In the genomic region with DNA sequence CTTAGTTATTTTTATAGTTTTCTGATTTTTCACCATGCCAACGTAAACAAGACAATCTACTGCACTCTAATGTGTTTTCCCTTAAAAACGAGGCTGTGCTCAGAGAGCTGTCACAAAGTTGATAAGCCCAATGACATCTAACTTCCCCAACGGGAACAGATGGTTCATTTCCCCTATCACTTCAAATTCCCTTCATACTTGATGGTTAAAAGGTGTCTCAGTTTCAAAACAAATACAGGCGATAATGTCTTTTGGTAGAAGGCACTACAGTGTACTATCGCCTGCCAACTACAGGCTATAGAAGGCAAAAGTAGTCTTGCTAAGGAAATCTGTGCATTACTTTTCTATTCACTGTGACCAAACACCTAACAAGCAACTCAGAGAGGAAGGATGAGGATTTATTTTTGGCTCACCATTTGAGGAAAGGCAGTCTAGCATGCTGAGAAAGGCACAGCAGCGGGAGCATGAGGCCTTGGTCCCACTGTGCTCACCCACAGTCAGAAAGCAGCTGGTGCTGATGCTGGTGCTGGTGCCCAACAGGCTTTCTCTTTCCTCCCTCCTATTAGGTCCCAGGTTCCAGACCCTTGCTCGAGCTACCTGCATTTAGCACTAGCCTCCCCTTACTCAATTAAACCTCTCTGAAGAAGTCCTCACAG, we compare ENCODE assay signal across 23 mouse cellular contexts.
DNase-seq lines count a peak whose midpoint lies in the region; ATAC-seq and TF ChIP-seq lines count a peak whose summit lies in the region.
"Had no signal": no experiment of that assay in that cellular context is flagged by ENCODE, and none has a peak within 500 bp of the region (broad histone marks: within the 10 kb centered on the region; RNA-seq: fewer than 3 reads in every experiment).

No protein-coding gene starts in this region.

- no peak for TF ChIP-seq CTCF in lung, adult 2 months (IDR thresholded peaks at IDR 0.05; ENCODE audit: insufficient read depth, low read length)

- 26% methylated on average over 7 of the region's 7 CpGs for WGBS in lung, embryonic 16.5 days
- WGBS in lung, adult 2 months: 34% methylated on average over 7 of the region's 7 CpGs
- 29% methylated on average over 7 of the region's 7 CpGs for WGBS in heart, embryonic 10.5 days
- WGBS in heart, embryonic 12.5 days: 22% methylated on average over 7 of the region's 7 CpGs

- H3K4me1 ChIP-seq in lung, embryonic 16.5 days (replicated peaks; ENCODE audit: control insufficient read depth, insufficient read depth, low read length): 0 out of 2 replicates have a peak, but pooled peaks cover 4% of the 10 kb centered on the region
- no peaks in the 10 kb centered on the region for H3K4me1 ChIP-seq in lung, adult 2 months (ENCODE audit: control insufficient read depth, insufficient read depth, low read length)
- H3K4me1 ChIP-seq in heart, embryonic 10.5 days: peaks cover 6% of the 10 kb centered on the region; the same call in 1 of the 2 replicates
- H3K4me1 ChIP-seq in heart, embryonic 12.5 days (replicated peaks): peaks cover 7% of the 10 kb centered on the region
- H3K4me1 ChIP-seq: limb, embryonic 12.5 days; liver, embryonic 12.5 days; midbrain, embryonic 10.5 days had no signal

- H3K36me3 ChIP-seq in lung, embryonic 16.5 days (ENCODE audit: control insufficient read depth, insufficient read depth, low read length): no peaks in the 10 kb centered on the region
- H3K36me3 ChIP-seq in heart, embryonic 10.5 days: no peaks in the 10 kb centered on the region
- no peaks in the 10 kb centered on the region for H3K36me3 ChIP-seq in heart, embryonic 12.5 days
- H3K36me3 ChIP-seq: G1E; hindbrain, embryonic 13.5 days; limb, embryonic 12.5 days; liver, embryonic 12.5 days; midbrain, embryonic 10.5 days had no signal

- H3K4me3 ChIP-seq in lung, embryonic 16.5 days (ENCODE audit: low read length): no peak overlapping the region
- no peak overlapping the region for H3K4me3 ChIP-seq in lung, adult 2 months (replicated peaks; ENCODE audit: extremely low read depth, low read depth, low read length)
- no peak overlapping the region for H3K4me3 ChIP-seq in heart, embryonic 10.5 days
- H3K4me3 ChIP-seq in heart, embryonic 12.5 days: no peak overlapping the region
- H3K4me3 ChIP-seq: hindbrain, embryonic 13.5 days; limb, embryonic 12.5 days; liver, embryonic 12.5 days; midbrain, embryonic 10.5 days had no signal

- no peak overlapping the region for H3K9ac ChIP-seq in lung, embryonic 16.5 days (ENCODE audit: low read length)
- no peak overlapping the region for H3K9ac ChIP-seq in heart, embryonic 12.5 days
- H3K9ac ChIP-seq: hindbrain, embryonic 13.5 days; limb, embryonic 12.5 days; liver, embryonic 12.5 days had no signal

- H3K9me3 ChIP-seq in lung, embryonic 16.5 days (ENCODE audit: control insufficient read depth, low read length): no peaks in the 10 kb centered on the region
- H3K9me3 ChIP-seq in heart, embryonic 10.5 days: no peaks in the 10 kb centered on the region
- H3K9me3 ChIP-seq in heart, embryonic 12.5 days (replicated peaks): no peaks in the 10 kb centered on the region
- H3K9me3 ChIP-seq: hindbrain, embryonic 13.5 days; limb, embryonic 12.5 days; liver, embryonic 12.5 days; midbrain, embryonic 10.5 days had no signal

- peak; percentile 18 to 23 for DNase-seq in cerebellum, adult 18-20 months
- DNase-seq in cerebellum, adult 11 months: no peak
- no peak for DNase-seq in lung, adult 2 months
- peak; percentile 15 for DNase-seq in lung, postnatal 36 days
- DNase-seq in heart, embryonic 10.5 days (ENCODE audit: low spot score): no peak
- DNase-seq: adrenal gland, postnatal 14 days; gastrocnemius, postnatal 36 days; heart, postnatal 14 days; kidney, adult 9 months; kidney, postnatal 25 days; layer of hippocampus, adult 9-11 months; thymus, postnatal 36 days had no signal

- H3K27ac ChIP-seq in lung, embryonic 16.5 days (ENCODE audit: low read length): no peak overlapping the region
- H3K27ac ChIP-seq in heart, embryonic 10.5 days: no peak overlapping the region
- H3K27ac ChIP-seq in heart, embryonic 12.5 days (ENCODE audit: poor library complexity, severe bottlenecking): no peak overlapping the region
- H3K27ac ChIP-seq: hindbrain, embryonic 13.5 days; limb, embryonic 12.5 days; liver, embryonic 12.5 days; macrophage; midbrain, embryonic 10.5 days had no signal

- TF ChIP-seq POLR2A in lung, adult 2 months (IDR thresholded peaks at IDR 0.05; ENCODE audit: borderline replicate concordance, extremely low read depth, low read depth, low read length): no peak

- H3K4me2 ChIP-seq in lung, embryonic 16.5 days (ENCODE audit: low read depth, low read length): no peak overlapping the region
- H3K4me2 ChIP-seq in heart, embryonic 12.5 days: no peak overlapping the region
- H3K4me2 ChIP-seq: heart, embryonic 11.5 days; hindbrain, embryonic 13.5 days; limb, embryonic 12.5 days; liver, embryonic 12.5 days had no signal

- peak; percentile 45; the same call in 1 of the 2 replicates for ATAC-seq in lung, embryonic 16.5 days (ENCODE audit: low read depth)
- ATAC-seq in heart, embryonic 12.5 days (ENCODE audit: insufficient number of reproducible peaks, low FRiP score): no peak
- ATAC-seq: activated CD4-positive, CD25-positive, alpha-beta regulatory T cell, adult 4 months; forebrain, embryonic 14.5 days; liver, embryonic 12.5 days had no signal

- H3K27me3 ChIP-seq in lung, embryonic 16.5 days (ENCODE audit: control insufficient read depth, insufficient read depth, low read depth, low read length): no peaks in the 10 kb centered on the region
- H3K27me3 ChIP-seq in heart, embryonic 10.5 days (ENCODE audit: insufficient read depth, poor library complexity, severe bottlenecking): no peaks in the 10 kb centered on the region
- no peaks in the 10 kb centered on the region for H3K27me3 ChIP-seq in heart, embryonic 12.5 days (replicated peaks)
- H3K27me3 ChIP-seq: hindbrain, embryonic 13.5 days; limb, embryonic 12.5 days; liver, embryonic 12.5 days had no signal

Comparison
In these comparisons a context has a peak if more than half of its experiments do, and no peak if none do; other contexts are left out.
1. DNase-seq: peak in cerebellum, adult 18-20 months (2 of 2) and lung, postnatal 36 days (single experiment); none in cerebellum, adult 11 months (single experiment), lung, adult 2 months (single experiment) and heart, embryonic 10.5 days (single experiment).